Mouse (Mus musculus): Measurements from ENCODE around the gene Ttc3. TPM values are rescaled to one million over a fixed set of nuclear protein-coding genes. Genes with fewer than 3 reads are reported as not detected.

Ttc3 gene
- polyA plus RNA-seq (2014; fragmentation: Nextera tagmentation; extraction: Ambion mirVana) = 458 and 484 TPM in 2 replicates

GRCm38 (mm10) chr16:94370173-94370914 is at the start of gene Ttc3:
Gene Ttc3 (plus strand): TSS chr16:94370618.
- ATAC-seq (replicated peaks; ENCODE audit: low FRiP score) = peak; percentile 83
- Histone ChIP-seq H3K9ac (ENCODE audit: low read length) (peak within 1 kb of the TSS; percentile 95), H3K36me3 (ENCODE audit: control insufficient read depth, insufficient read depth, low read length) (no peaks in the 10 kb centered on the region), H3K4me1 (replicated peaks; ENCODE audit: control insufficient read depth, insufficient read depth, low read length) (peaks cover 2% of the 10 kb centered on the region; the same call in 1 of the 2 replicates), H3K27me3 (ENCODE audit: control insufficient read depth, insufficient read depth, low read length) (no peaks in the 10 kb centered on the region), H3K27ac (ENCODE audit: low read depth, low read length) (peak within 1 kb of the TSS; percentile 97), H3K4me3 (ENCODE audit: low read depth, low read length) (peak within 1 kb of the TSS; percentile 89), H3K9me3 (ENCODE audit: control insufficient read depth, low read length) (no peaks in the 10 kb centered on the region), H3K4me2 (ENCODE audit: low read depth, low read length, severe bottlenecking) (peak within 1 kb of the TSS; percentile 69)
- DNase-seq (ENCODE audit: low spot score) = peak; percentile 99
- under 1% methylated on average over 77 of the region's 79 CpGs for WGBS

GRCm38 (mm10) chr16:94323681-94324080 is 46.7 kb upstream of the Ttc3 start:
- Histone ChIP-seq H3K4me3 (ENCODE audit: low read depth, low read length) (no peak overlapping the region), H3K27ac (ENCODE audit: low read depth, low read length) (no peak overlapping the region), H3K4me2 (ENCODE audit: low read depth, low read length, severe bottlenecking) (no peak overlapping the region), H3K4me1 (replicated peaks; ENCODE audit: control insufficient read depth, insufficient read depth, low read length) (peaks cover 8% of the 10 kb centered on the region; the same call in 1 of the 2 replicates), H3K9ac (ENCODE audit: low read length) (no peak overlapping the region), H3K27me3 (ENCODE audit: control insufficient read depth, insufficient read depth, low read length) (peaks cover 18% of the 10 kb centered on the region), H3K9me3 (ENCODE audit: control insufficient read depth, low read length) (no peaks in the 10 kb centered on the region), H3K36me3 (ENCODE audit: control insufficient read depth, insufficient read depth, low read length) (no peaks in the 10 kb centered on the region)
- WGBS = 76% methylated on average over 5 of the region's 5 CpGs
- no peak for DNase-seq (ENCODE audit: low spot score)
- no peak for ATAC-seq (replicated peaks; ENCODE audit: low FRiP score)

GRCm38 (mm10) chr16:94326008-94326407 is 44.4 kb upstream of the Ttc3 start:
- H3K9ac ChIP-seq (ENCODE audit: low read length) = no peak overlapping the region
- peaks cover 20% of the 10 kb centered on the region; the same call in 1 of the 2 replicates for H3K4me1 ChIP-seq (replicated peaks; ENCODE audit: control insufficient read depth, insufficient read depth, low read length)
- H3K4me3 ChIP-seq (ENCODE audit: low read depth, low read length) = no peak overlapping the region
- DNase-seq (ENCODE audit: low spot score) = no peak
- 89% methylated on average over 3 of the region's 3 CpGs for WGBS
- no peak for ATAC-seq (replicated peaks; ENCODE audit: low FRiP score)
- no peak overlapping the region for H3K27ac ChIP-seq (ENCODE audit: low read depth, low read length)
- no peak overlapping the region for H3K4me2 ChIP-seq (ENCODE audit: low read depth, low read length, severe bottlenecking)
- H3K36me3 ChIP-seq (ENCODE audit: control insufficient read depth, insufficient read depth, low read length) = no peaks in the 10 kb centered on the region
- H3K27me3 ChIP-seq (ENCODE audit: control insufficient read depth, insufficient read depth, low read length) = peaks cover 22% of the 10 kb centered on the region
- no peaks in the 10 kb centered on the region for H3K9me3 ChIP-seq (ENCODE audit: control insufficient read depth, low read length)

GRCm38 (mm10) chr16:94327781-94328711 is 42.4 kb upstream of the Ttc3 start, which contains the start of gene Ripply3:
Gene Ripply3 (plus strand): TSS chr16:94328420.
- Histone ChIP-seq H3K4me2 (ENCODE audit: low read depth, low read length, severe bottlenecking) (peak within 1 kb of the TSS; percentile 77), H3K27ac (ENCODE audit: low read depth, low read length) (no peak within 1 kb of the TSS), H3K27me3 (ENCODE audit: control insufficient read depth, insufficient read depth, low read length) (peaks cover 22% of the 10 kb centered on the region), H3K4me3 (ENCODE audit: low read depth, low read length) (peak within 1 kb of the TSS; percentile 39), H3K9me3 (ENCODE audit: control insufficient read depth, low read length) (no peaks in the 10 kb centered on the region), H3K36me3 (ENCODE audit: control insufficient read depth, insufficient read depth, low read length) (no peaks in the 10 kb centered on the region), H3K4me1 (replicated peaks; ENCODE audit: control insufficient read depth, insufficient read depth, low read length) (peaks cover 20% of the 10 kb centered on the region; the same call in 1 of the 2 replicates), H3K9ac (ENCODE audit: low read length) (peak within 1 kb of the TSS; percentile 57)
- ATAC-seq (replicated peaks; ENCODE audit: low FRiP score) (peak; percentile 49; the same call in 1 of the 2 replicates), DNase-seq (ENCODE audit: low spot score) (peak; percentile 72)
- WGBS = 1% methylated on average over 61 of the region's 63 CpGs

GRCm38 (mm10) chr16:94328881-94329867 is 41.2 kb upstream of the Ttc3 start:
- Histone ChIP-seq H3K27me3 (ENCODE audit: control insufficient read depth, insufficient read depth, low read length) (peaks cover 22% of the 10 kb centered on the region), H3K9me3 (ENCODE audit: control insufficient read depth, low read length) (no peaks in the 10 kb centered on the region), H3K4me1 (replicated peaks; ENCODE audit: control insufficient read depth, insufficient read depth, low read length) (peaks cover 20% of the 10 kb centered on the region; the same call in 1 of the 2 replicates), H3K36me3 (ENCODE audit: control insufficient read depth, insufficient read depth, low read length) (no peaks in the 10 kb centered on the region), H3K9ac (ENCODE audit: low read length) (no peak overlapping the region), H3K27ac (ENCODE audit: low read depth, low read length) (no peak overlapping the region), H3K4me2 (ENCODE audit: low read depth, low read length, severe bottlenecking) (peak overlapping the region; percentile 77), H3K4me3 (ENCODE audit: low read depth, low read length) (peak overlapping the region; percentile 39; the same call in 1 of the 2 replicates)
- DNase-seq (ENCODE audit: low spot score) (peak; percentile 67), ATAC-seq (replicated peaks; ENCODE audit: low FRiP score) (peak; percentile 61)
- 6% methylated on average over 25 of the region's 25 CpGs for WGBS

GRCm38 (mm10) chr16:94330429-94330828 is 40.0 kb upstream of the Ttc3 start:
- Histone ChIP-seq H3K4me3 (ENCODE audit: low read depth, low read length) (no peak overlapping the region), H3K27ac (ENCODE audit: low read depth, low read length) (no peak overlapping the region), H3K4me1 (replicated peaks; ENCODE audit: control insufficient read depth, insufficient read depth, low read length) (peaks cover 20% of the 10 kb centered on the region; the same call in 1 of the 2 replicates), H3K27me3 (ENCODE audit: control insufficient read depth, insufficient read depth, low read length) (peaks cover 22% of the 10 kb centered on the region), H3K9me3 (ENCODE audit: control insufficient read depth, low read length) (no peaks in the 10 kb centered on the region), H3K4me2 (ENCODE audit: low read depth, low read length, severe bottlenecking) (no peak overlapping the region), H3K9ac (ENCODE audit: low read length) (no peak overlapping the region), H3K36me3 (ENCODE audit: control insufficient read depth, insufficient read depth, low read length) (no peaks in the 10 kb centered on the region)
- 38% methylated on average over 5 of the region's 5 CpGs for WGBS
- ATAC-seq (replicated peaks; ENCODE audit: low FRiP score) (0 out of 2 replicates have a peak, but pooled peaks have one; percentile 43), DNase-seq (ENCODE audit: low spot score) (peak; percentile 54)

GRCm38 (mm10) chr16:94331233-94331885 is 39.1 kb upstream of the Ttc3 start:
- Histone ChIP-seq H3K27me3 (ENCODE audit: control insufficient read depth, insufficient read depth, low read length) (peaks cover 22% of the 10 kb centered on the region), H3K4me3 (ENCODE audit: low read depth, low read length) (no peak overlapping the region), H3K27ac (ENCODE audit: low read depth, low read length) (no peak overlapping the region), H3K36me3 (ENCODE audit: control insufficient read depth, insufficient read depth, low read length) (no peaks in the 10 kb centered on the region), H3K9me3 (ENCODE audit: control insufficient read depth, low read length) (no peaks in the 10 kb centered on the region), H3K4me2 (ENCODE audit: low read depth, low read length, severe bottlenecking) (no peak overlapping the region), H3K9ac (ENCODE audit: low read length) (no peak overlapping the region), H3K4me1 (replicated peaks; ENCODE audit: control insufficient read depth, insufficient read depth, low read length) (peaks cover 20% of the 10 kb centered on the region; the same call in 1 of the 2 replicates)
- ATAC-seq (replicated peaks; ENCODE audit: low FRiP score) (no peak), DNase-seq (ENCODE audit: low spot score) (no peak)
- WGBS = 83% methylated on average over 9 of the region's 9 CpGs

All from forebrain, embryonic 11.5 days (tissue).